Mouse (Mus musculus) olfactory bulb, adult 2 months (tissue): Measurements from ENCODE around the gene Cftr.

Source experiments
- CTCF ChIP-seq: fragments of 200-500 bp; IDR thresholded peaks from 2 replicates; pipeline ENCODE4 v1.5.1; 2012; ENCODE audit warnings: low read depth, mild to moderate bottlenecking, low read length, moderate library complexity; ENCODE audit not compliant: insufficient read depth
- POLR2A ChIP-seq: fragments of 200-500 bp; IDR thresholded peaks from 2 replicates; pipeline ENCODE4 v1.6.1; 2012; ENCODE audit warnings: mild to moderate bottlenecking, low read depth, low read length, moderate library complexity; ENCODE audit not compliant: insufficient read depth

GRCm38 (mm10) chr6:18344272-18344671, 173.8 kb downstream of the Cftr start:
- no peak for TF ChIP-seq CTCF
- no peak for TF ChIP-seq POLR2A
